In genomic region chr13:48544391-48544790, GRCm38 (mm10) we compare ENCODE assay signal across 7 mouse cellular contexts. TPM values are rescaled to one million over a fixed set of nuclear protein-coding genes. Genes with fewer than 3 reads are reported as not detected.
DNase-seq lines count a peak whose midpoint lies in the region; ATAC-seq and TF ChIP-seq lines count a peak whose summit lies in the region.

No protein-coding gene starts in this region.

- H3K36me3 ChIP-seq in lung, postnatal 0 days (ENCODE audit: insufficient read depth, low read length): no peaks in the 10 kb centered on the region
- H3K36me3 ChIP-seq in forebrain, embryonic 15.5 days: no peaks in the 10 kb centered on the region
- no peaks in the 10 kb centered on the region for H3K36me3 ChIP-seq in liver, embryonic 11.5 days (ENCODE audit: control insufficient read depth, insufficient read depth, low read length)
- no peaks in the 10 kb centered on the region for H3K36me3 ChIP-seq in stomach, postnatal 0 days (ENCODE audit: control insufficient read depth, insufficient read depth, low read length)

- no peak for ATAC-seq in lung, postnatal 0 days
- no peak for ATAC-seq in forebrain, embryonic 15.5 days (replicated peaks)
- ATAC-seq in liver, embryonic 11.5 days (replicated peaks; ENCODE audit: low FRiP score): no peak
- no peak for ATAC-seq in stomach, postnatal 0 days (ENCODE audit: low FRiP score, low TSS enrichment)

- peaks cover 24% of the 10 kb centered on the region; the same call in 1 of the 2 replicates for H3K4me1 ChIP-seq in lung, postnatal 0 days (ENCODE audit: insufficient read depth, low read depth, low read length)
- peaks cover 21% of the 10 kb centered on the region for H3K4me1 ChIP-seq in lung, adult 2 months (ENCODE audit: control insufficient read depth, insufficient read depth, low read length)
- H3K4me1 ChIP-seq in forebrain, embryonic 15.5 days: peaks cover 51% of the 10 kb centered on the region
- H3K4me1 ChIP-seq in liver, embryonic 11.5 days (replicated peaks; ENCODE audit: control insufficient read depth, insufficient read depth, low read length): peaks cover 27% of the 10 kb centered on the region
- no peaks in the 10 kb centered on the region; the same call in none of the 2 replicates for H3K4me1 ChIP-seq in stomach, postnatal 0 days (replicated peaks; ENCODE audit: control insufficient read depth, insufficient read depth)

- H3K9ac ChIP-seq in lung, postnatal 0 days (replicated peaks; ENCODE audit: low read depth): no peak overlapping the region
- no peak overlapping the region for H3K9ac ChIP-seq in forebrain, embryonic 15.5 days (replicated peaks)
- peak overlapping the region; percentile 34; the same call in 1 of the 2 replicates for H3K9ac ChIP-seq in liver, embryonic 11.5 days (ENCODE audit: low read depth, low read length)
- H3K9ac ChIP-seq in stomach, postnatal 0 days (ENCODE audit: low read length): no peak overlapping the region

- H3K9me3 ChIP-seq in lung, postnatal 0 days (ENCODE audit: low read length): no peaks in the 10 kb centered on the region
- H3K9me3 ChIP-seq in forebrain, embryonic 15.5 days: no peaks in the 10 kb centered on the region
- no peaks in the 10 kb centered on the region for H3K9me3 ChIP-seq in liver, embryonic 11.5 days (ENCODE audit: control insufficient read depth, low read length)
- no peaks in the 10 kb centered on the region for H3K9me3 ChIP-seq in stomach, postnatal 0 days (ENCODE audit: control insufficient read depth, low read length)

- no peak overlapping the region for H3K27ac ChIP-seq in lung, postnatal 0 days (ENCODE audit: low read length)
- no peak overlapping the region for H3K27ac ChIP-seq in forebrain, embryonic 15.5 days (replicated peaks)
- H3K27ac ChIP-seq in liver, embryonic 11.5 days (ENCODE audit: low read depth, low read length): no peak overlapping the region
- H3K27ac ChIP-seq in stomach, postnatal 0 days (replicated peaks): no peak overlapping the region

- DNase-seq in lung, postnatal 0 days (ENCODE audit: low spot score): no peak
- DNase-seq in lung, adult 2 months: no peak
- DNase-seq in liver, embryonic 11.5 days (ENCODE audit: low spot score): no peak
- DNase-seq in stomach, postnatal 0 days (ENCODE audit: low spot score): no peak
- no peak for DNase-seq in gastrocnemius, postnatal 4 days (ENCODE audit: low spot score in 2 of 2)
- DNase-seq in natural killer cell, adult 2 months (ENCODE audit: low spot score in 2 of 2): no peak

- no peaks in the 10 kb centered on the region for H3K27me3 ChIP-seq in lung, postnatal 0 days (replicated peaks; ENCODE audit: insufficient read depth, low read length)
- H3K27me3 ChIP-seq in forebrain, embryonic 15.5 days: no peaks in the 10 kb centered on the region
- no peaks in the 10 kb centered on the region for H3K27me3 ChIP-seq in liver, embryonic 11.5 days (replicated peaks; ENCODE audit: control insufficient read depth, insufficient read depth, low read length)
- no peaks in the 10 kb centered on the region for H3K27me3 ChIP-seq in stomach, postnatal 0 days (ENCODE audit: control insufficient read depth, insufficient read depth, low read length)

- TF ChIP-seq CTCF in lung, postnatal 0 days (IDR thresholded peaks at IDR 0.05): no peak
- no peak for TF ChIP-seq CTCF in lung, adult 2 months (IDR thresholded peaks at IDR 0.05; ENCODE audit: insufficient read depth, low read length)
- TF ChIP-seq CTCF in stomach, postnatal 0 days (IDR thresholded peaks at IDR 0.05; ENCODE audit: low read depth): no peak

- peak overlapping the region; percentile 66; the same call in 1 of the 2 replicates for H3K4me2 ChIP-seq in lung, postnatal 0 days (replicated peaks; ENCODE audit: low read depth, low read length)
- peak overlapping the region; percentile 79 for H3K4me2 ChIP-seq in forebrain, embryonic 15.5 days (replicated peaks)
- peak overlapping the region; percentile 75 for H3K4me2 ChIP-seq in liver, embryonic 11.5 days
- H3K4me2 ChIP-seq in stomach, postnatal 0 days (replicated peaks; ENCODE audit: low read depth): peak overlapping the region; percentile 58

- TF ChIP-seq EP300 in lung, postnatal 0 days (IDR thresholded peaks at IDR 0.05): no peak
- TF ChIP-seq EP300 in stomach, postnatal 0 days (optimal IDR thresholded peaks at IDR 0.05): no peak

- TF ChIP-seq POLR2A in lung, adult 2 months (IDR thresholded peaks at IDR 0.05; ENCODE audit: borderline replicate concordance, extremely low read depth, low read depth, low read length): no peak

- no peak overlapping the region for H3K4me3 ChIP-seq in lung, postnatal 0 days (ENCODE audit: low read depth, low read length)
- H3K4me3 ChIP-seq in lung, adult 2 months (replicated peaks; ENCODE audit: extremely low read depth, low read depth, low read length): no peak overlapping the region
- H3K4me3 ChIP-seq in forebrain, embryonic 15.5 days: peak overlapping the region; percentile 95
- H3K4me3 ChIP-seq in liver, embryonic 11.5 days (ENCODE audit: low read depth, low read length): peak overlapping the region; percentile 97
- no peak overlapping the region for H3K4me3 ChIP-seq in stomach, postnatal 0 days (ENCODE audit: low read depth, low read length)

RNA-seq across cellular contexts. Expression of gene A830005F24Rik, which starts 31.0 kb away (rescaled TPM):
- polyA plus RNA-seq in lung, postnatal 0 days (2015; fragmentation: Nextera tagmentation; extraction: Ambion mirVana): 0.41 TPM in 1 of 2 replicates, not detected in the other
- not detected in 2 replicates for polyA plus RNA-seq in lung, adult 2 months (2012; rRNA removed)
- 3.1 and 3.3 TPM in 2 replicates for polyA plus RNA-seq in forebrain, embryonic 15.5 days (2015; fragmentation: Nextera tagmentation; extraction: Ambion mirVana)
- polyA plus RNA-seq in liver, embryonic 11.5 days (2014; fragmentation: Nextera tagmentation; extraction: Ambion mirVana): 1.2 and 1.5 TPM in 2 replicates
- 0.36 and 0.56 TPM in 2 replicates for polyA plus RNA-seq in stomach, postnatal 0 days (2015; fragmentation: Nextera tagmentation; extraction: Ambion mirVana)
- total RNA-seq in gastrocnemius, postnatal 4 days (2021): not detected

RNA-seq across cellular contexts. Expression of gene Zfp169, which starts 31.1 kb away (rescaled TPM):
- 1.3 and 1.6 TPM in 2 replicates for polyA plus RNA-seq in lung, postnatal 0 days (2015; fragmentation: Nextera tagmentation; extraction: Ambion mirVana)
- 7.7 and 8.9 TPM in 2 replicates for polyA plus RNA-seq in lung, adult 2 months (2012; rRNA removed)
- 6.8 and 10.2 TPM in 2 replicates for polyA plus RNA-seq in forebrain, embryonic 15.5 days (2015; fragmentation: Nextera tagmentation; extraction: Ambion mirVana)
- 2.9 and 3.4 TPM in 2 replicates for polyA plus RNA-seq in liver, embryonic 11.5 days (2014; fragmentation: Nextera tagmentation; extraction: Ambion mirVana)
- 1.3 and 1.9 TPM in 2 replicates for polyA plus RNA-seq in stomach, postnatal 0 days (2015; fragmentation: Nextera tagmentation; extraction: Ambion mirVana)
- 1 to 10 TPM; 5.8 to 7.7 TPM for total RNA-seq in gastrocnemius, postnatal 4 days (2021)

Comparison
In these comparisons a context has a peak if more than half of its experiments do, and no peak if none do; other contexts are left out.
1. H3K4me3 ChIP-seq: peak in forebrain, embryonic 15.5 days (single experiment) and liver, embryonic 11.5 days (single experiment); none in lung, postnatal 0 days (single experiment), lung, adult 2 months (single experiment) and stomach, postnatal 0 days (single experiment).
2. Peak in every context shown above with its lines, with median percentiles within 50 percentile points of each other: H3K4me2 ChIP-seq.